Mouse (Mus musculus): Measurements from ENCODE around the gene Lancl3. TPM values are rescaled to one million over a fixed set of nuclear protein-coding genes. Genes with fewer than 3 reads are reported as not detected.
"Not testable (repeated sequence)": the region's sequence is repeated elsewhere in the genome, so short reads cannot be mapped to it uniquely, and the experiment has no call there.

Lancl3 gene
- total and polyA plus RNA-seq, 3 experiments: 2.1 to 2.4 (median 2.4) TPM

DNA sequence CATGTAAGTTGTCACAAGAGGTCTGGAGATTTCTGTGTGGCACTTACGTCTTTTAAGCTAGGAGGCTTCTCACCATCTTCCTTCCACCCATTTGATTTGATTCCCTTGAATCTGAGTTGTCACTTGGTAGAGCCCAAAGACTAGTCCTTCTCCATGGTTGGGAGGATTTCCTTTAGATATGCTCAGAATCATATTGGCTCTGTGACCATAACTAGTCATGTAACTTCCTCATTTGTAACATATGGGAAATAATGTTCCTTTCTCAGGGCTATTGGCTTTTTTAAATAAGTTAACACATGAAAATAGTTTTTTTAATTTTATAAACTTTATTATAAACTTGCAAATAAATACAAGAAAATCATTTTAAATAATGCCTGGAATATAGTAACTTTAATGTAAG lies 59.6 kb downstream of the Lancl3 start:
- no peak for DNase-seq

DNA sequence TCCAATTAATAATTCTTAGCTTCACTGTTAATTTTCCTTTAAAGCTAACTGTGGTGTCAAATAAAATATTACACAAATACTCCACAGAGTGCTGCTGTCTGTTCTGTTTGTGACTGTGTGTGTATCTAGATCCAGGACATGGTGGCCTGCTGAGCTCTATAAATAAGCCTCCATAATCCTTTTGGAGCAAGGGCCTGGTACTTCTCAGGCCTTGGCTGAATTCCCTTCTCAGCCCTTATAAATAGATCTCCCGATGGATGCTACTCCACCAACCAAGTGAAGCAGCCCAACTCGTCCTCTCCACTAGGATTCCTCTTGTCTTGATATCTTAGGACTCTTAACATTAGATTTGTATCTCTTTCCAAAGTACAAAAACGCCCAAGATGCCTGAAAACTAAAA lies 71.4 kb downstream of the Lancl3 start:
- DNase-seq: no peak

DNA sequence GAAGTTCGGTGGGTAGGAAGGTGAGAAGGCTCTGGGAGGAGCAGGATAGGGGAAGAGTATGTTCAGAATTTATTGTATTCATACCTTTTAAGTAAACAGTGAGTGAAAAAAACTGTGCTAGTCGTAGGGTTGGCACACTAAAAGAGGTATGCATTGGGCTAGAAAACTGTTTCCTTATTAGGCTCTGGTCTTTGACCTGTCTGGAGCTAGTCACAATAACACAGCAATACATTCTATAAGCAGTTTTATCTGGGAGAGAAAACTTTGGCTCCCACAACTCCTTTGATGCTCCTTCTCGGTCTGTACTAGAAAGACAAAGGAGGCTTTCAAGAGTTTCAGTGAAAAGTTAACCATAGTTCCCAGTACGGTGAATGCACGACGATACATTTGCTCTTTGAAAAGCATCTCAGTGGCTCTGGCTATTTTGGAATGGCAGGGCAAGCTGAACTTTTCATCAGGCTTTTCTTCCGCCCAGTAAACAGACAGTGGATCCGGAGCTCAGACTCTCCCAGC lies 72.3 kb downstream of the Lancl3 start:
- DNase-seq: no peak

DNA sequence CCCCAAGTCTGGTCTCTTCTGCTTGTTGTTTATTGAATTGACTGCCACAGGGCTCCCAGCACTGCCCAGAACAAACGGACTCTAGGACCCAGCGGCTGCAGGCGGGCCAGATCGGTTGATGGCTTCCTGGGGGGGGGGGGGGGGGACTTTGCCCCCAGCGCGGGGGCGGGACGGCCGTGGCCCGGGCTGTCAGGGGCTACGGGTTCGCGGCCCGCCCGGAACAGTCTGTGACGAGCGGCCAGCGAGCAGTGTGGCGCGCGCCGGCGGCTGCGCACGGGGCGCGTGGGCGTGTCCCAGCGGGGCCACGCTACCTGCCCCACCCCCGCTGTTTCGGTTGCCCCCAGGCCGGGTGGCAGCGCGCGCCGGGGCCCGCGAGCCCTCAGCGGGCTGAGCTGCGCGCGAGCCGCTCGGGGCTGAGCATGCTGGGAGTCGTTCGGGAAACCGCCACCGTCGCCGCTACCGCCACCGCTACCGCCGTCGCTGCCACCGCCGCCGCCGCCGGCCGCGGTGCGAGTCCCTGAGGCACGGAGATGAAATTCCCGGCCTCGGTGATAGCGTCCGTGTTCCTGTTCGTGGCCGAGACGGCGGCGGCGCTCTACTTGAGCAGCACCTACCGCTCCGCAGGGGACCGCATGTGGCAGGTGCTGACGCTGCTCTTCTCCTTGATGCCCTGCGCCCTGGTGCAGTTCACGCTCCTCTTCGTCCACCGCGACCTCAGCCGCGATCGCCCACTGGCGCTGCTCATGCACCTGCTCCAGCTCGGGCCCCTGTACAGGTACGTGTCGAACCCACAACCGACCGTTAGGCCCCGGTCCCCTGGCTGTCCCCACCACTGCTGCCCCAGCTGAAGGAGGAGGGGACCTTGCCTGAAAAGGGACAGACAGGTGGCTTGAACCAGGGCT lies 73.0 kb downstream of the Lancl3 start, which contains the start of gene Xk:
Gene Xk (plus strand): TSS at position 297 of the 902 bp plus-strand sequence.
- peak; percentile 71 for DNase-seq

DNA sequence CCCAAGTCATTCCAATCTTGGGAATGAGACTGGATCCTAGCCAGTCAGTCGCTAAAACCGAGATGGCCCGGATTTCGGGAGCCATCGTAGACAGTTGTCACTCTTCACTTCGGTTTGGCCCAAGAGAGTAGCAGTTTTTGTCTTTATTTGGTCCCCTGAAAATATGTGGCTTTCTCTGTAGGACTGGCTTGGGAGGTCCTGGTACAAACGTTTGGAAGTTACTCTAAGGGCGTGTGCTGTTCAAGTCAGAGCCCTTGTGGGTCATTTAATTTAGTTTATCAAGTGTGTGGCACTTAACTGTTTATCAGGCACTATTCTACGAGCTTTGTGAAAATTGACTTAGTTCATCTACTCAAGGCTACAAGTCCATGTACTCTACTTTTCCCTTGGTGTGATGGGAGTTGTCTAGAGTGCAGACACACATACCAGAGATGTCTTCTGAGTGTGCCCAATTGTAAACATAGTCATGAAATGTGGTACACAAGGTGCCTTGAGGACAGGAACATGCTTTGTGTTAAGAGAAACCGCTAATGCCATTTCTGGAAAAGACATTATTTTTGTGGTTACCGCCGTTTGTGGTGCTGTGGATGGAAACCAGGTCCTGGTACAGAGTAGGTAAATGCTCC lies 73.8 kb downstream of the Lancl3 start:
- no peak for DNase-seq

DNA sequence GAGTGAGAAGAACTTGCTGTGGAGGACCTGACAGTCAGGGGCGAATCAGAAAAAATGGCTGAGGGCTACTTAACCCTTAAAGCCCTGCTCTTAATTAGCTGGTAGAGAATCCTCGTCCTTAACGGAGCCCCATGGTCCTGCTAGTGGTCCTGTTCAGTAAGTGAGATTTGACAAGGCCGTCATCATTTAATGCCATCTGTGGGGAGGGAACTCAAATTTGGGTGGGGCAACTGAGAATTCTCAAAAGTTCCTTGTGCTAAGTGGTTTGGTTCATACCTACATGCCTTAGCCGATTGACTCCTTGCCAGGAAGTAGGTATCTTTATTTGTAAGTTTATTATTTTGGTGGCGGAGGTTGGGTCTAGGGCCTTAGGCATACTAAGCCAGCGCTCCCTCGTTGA lies 74.6 kb downstream of the Lancl3 start:
- no peak for DNase-seq

DNA sequence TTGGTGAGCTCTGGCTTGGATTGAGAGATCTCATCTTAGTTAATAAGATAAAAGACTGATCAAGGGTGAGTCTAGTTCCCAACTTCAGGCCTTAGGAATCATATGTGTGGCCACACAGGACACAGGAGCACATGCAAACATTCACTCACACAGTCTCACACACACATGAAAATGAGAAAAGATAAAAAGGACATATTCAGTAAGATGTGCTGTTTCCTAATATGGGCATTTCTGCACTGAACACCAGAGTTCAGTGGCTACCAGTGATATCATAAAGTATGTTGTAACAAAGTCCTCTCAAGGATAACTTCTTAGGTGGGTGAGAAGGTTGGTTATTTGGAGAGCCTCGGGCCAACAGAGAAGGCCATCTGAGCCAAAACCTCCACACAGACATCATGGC lies 83.8 kb downstream of the Lancl3 start, which contains the start of gene H2al1m:
Gene H2al1m (plus strand): TSS at position 301 of the 400 bp plus-strand sequence.
- not testable (repeated sequence) for DNase-seq

DNA sequence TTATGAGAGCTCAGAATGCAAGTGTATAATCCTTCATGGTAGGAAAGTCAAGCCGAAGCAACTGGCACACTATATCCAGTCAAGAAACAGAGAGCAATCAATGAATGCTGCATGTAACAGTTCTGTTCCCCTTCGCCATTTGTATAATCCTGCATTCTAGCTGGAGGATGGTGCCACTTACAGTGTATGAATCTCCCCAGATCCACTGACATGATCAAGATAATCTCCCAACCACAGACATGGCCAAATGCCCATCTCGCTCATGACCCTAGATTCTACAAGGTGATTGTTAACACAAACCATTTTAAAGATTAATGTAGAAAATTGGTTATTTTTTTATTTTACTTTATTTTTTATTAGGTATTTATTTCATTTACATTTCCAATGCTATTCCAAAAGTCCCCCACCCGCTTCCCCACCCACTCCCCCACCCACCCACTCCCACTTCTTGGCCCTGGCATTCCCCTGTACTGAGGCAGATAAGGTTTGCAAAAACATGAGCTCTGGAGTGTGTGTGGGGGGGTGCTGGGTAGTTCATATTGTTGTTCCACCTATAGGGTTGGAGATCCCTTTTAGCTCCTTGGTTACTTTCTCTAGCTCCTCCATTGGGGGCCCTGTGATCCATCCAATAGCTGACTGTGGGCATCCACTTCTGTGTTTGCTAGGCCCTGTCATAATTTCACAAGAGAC lies 93.6 kb downstream of the Lancl3 start:
- not testable (repeated sequence) for DNase-seq

DNA sequence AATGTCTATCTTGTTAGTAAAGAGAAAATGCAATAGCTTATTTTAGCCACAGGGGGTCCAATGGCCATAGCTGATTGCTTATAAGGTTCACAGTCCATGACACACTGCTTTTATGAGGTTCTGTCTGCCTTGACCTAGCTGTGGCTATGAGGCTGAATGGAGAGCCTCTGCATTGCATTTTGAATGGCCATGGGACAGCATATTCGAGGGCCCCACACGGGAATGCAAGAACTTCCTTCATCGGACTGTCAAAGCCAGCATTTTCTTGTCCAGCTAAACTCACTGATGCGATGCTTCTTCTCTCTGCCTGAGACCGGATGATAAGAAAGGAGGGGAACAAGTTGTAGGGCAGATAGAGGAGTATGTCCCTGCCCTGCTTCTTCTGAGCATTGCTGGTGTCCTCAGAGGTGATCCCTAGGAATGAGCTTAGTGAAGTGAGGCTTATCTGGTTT lies 98.7 kb downstream of the Lancl3 start:
- no peak for DNase-seq

DNA sequence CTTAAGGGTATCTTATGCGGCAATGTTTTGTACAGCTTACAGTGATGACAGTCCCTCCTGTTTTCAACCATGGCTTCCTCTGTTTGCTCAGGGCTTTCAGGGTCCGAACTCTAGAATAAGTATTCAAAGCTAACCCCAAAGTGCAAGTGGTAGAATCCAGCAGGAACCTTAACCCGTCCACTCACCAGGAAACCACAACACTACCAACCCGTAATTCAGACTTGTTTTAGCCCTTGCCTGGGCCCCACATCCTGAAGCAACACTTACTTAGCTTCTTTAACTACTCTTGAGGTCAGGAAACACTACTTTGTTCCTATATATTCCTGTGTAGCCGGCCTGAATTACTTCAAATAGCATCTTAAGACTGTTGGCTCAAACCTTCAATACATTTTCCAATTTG lies 103.1 kb downstream of the Lancl3 start:
- no peak for DNase-seq

DNA sequence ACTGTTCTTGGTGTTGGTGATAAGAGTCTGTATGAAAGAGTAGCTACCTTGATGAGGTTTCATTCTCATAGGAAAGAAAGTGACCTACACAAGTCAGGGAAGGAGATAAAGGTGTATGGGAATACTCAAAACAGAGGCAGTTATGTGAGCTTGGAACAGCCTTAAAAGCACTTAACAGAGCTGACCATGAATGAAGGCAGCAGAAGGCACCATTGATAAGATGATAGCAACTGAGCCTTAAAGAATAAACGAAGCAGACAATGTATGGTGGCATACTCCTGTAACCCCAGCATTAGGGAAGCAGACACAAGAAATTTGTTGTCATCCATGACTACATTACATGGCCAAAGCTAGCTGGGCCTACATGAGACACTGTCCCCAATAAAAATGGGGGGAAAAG lies 103.8 kb downstream of the Lancl3 start:
- no peak for DNase-seq

DNA sequence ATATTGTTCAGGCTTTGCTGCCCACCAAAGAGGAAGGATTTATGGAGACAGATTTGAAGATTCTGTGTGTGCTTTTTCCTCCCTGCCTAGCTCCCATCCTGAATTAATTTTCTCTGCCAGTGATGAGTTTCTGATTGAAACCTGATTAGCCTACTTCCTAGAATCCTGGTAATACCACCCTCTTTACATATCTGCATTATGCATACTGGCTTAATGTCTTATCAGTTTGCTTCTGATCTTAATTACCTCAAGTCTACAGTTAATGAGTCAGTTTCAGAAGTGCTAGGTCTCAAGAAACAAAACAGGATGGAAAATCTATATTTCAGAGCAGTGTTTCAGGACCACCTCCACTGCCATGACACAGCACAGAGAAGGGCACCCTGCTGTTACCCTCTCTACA lies 116.8 kb downstream of the Lancl3 start:
- not testable (repeated sequence) for DNase-seq

Other genes with a start within 250 kb of the Lancl3 start
- gene Fthl17b, start 236.9 kb upstream of the Lancl3 start, total RNA-seq (2021): not detected
- not detected in 2 replicates for gene Fthl17b, start 236.9 kb upstream of the Lancl3 start, polyA plus RNA-seq (2012; rRNA removed)
- not detected for gene Fthl17c, start 223.3 kb upstream of the Lancl3 start, total RNA-seq (2021)
- gene Fthl17c, start 223.3 kb upstream of the Lancl3 start, polyA plus RNA-seq (2012; rRNA removed): not detected in 2 replicates
- gene Fthl17d, start 213.1 kb upstream of the Lancl3 start, total RNA-seq (2021): not detected
- not detected in 2 replicates for gene Fthl17d, start 213.1 kb upstream of the Lancl3 start, polyA plus RNA-seq (2012; rRNA removed)
- gene Fthl17e, start 166.4 kb upstream of the Lancl3 start, total RNA-seq (2021): not detected
- gene Fthl17e, start 166.4 kb upstream of the Lancl3 start, polyA plus RNA-seq (2012; rRNA removed): not detected in 2 replicates
- not detected for gene Fthl17f, start 136.9 kb upstream of the Lancl3 start, total RNA-seq (2021)
- gene Fthl17f, start 136.9 kb upstream of the Lancl3 start, polyA plus RNA-seq (2012; rRNA removed): not detected in 2 replicates
- not detected for gene 4930402K13Rik, start 95.3 kb upstream of the Lancl3 start, total RNA-seq (2021)
- gene 4930402K13Rik, start 95.3 kb upstream of the Lancl3 start, polyA plus RNA-seq (2012; rRNA removed): not detected in 2 replicates
- gene Gm14862, start 57.0 kb downstream of the Lancl3 start, total RNA-seq (2021): not detected
- gene Gm14862, start 57.0 kb downstream of the Lancl3 start, polyA plus RNA-seq (2012; rRNA removed): not detected in 2 replicates
- gene Xk, start 72.9 kb downstream of the Lancl3 start, total RNA-seq (2021): 1 to 10 TPM; 1.7 to 1.9 TPM
- gene Xk, start 72.9 kb downstream of the Lancl3 start, polyA plus RNA-seq (2012; rRNA removed): 0.62 and 0.66 TPM in 2 replicates
- gene H2al1m, start 83.9 kb downstream of the Lancl3 start, total RNA-seq (2021): not detected
- 0.31 TPM in 1 of 2 replicates, not detected in the other for gene H2al1m, start 83.9 kb downstream of the Lancl3 start, polyA plus RNA-seq (2012; rRNA removed)
- gene H2al1k, start 150.7 kb downstream of the Lancl3 start, total RNA-seq (2021): not detected
- not detected in 2 replicates for gene H2al1k, start 150.7 kb downstream of the Lancl3 start, polyA plus RNA-seq (2012; rRNA removed)

Measured in adrenal gland, adult 2 months (tissue).